Mouse (Mus musculus): ENCODE measurements around the gene Adra2a. TPM values are rescaled to one million over a fixed set of nuclear protein-coding genes. Genes with fewer than 3 reads are reported as not detected.

Gene Adra2a
- not detected in 2 replicates for total RNA-seq (2014; rRNA removed)
- polyA plus RNA-seq (2012; rRNA removed), result 0.07 TPM in 1 of 2 replicates, not detected in the other

GRCm38 (mm10) chr19:54043851-54044250 lies at the start of gene Adra2a:
Gene Adra2a, plus strand, starts transcription at chr19:54044151.
- WGBS, result 82% methylated on average over 5 of the region's 5 CpGs
- no peak for TF ChIP-seq POLR2A (IDR thresholded peaks at IDR 0.05; ENCODE audit: extremely low read depth, insufficient read depth, low read length)
- no peak for TF ChIP-seq CTCF (IDR thresholded peaks at IDR 0.05; ENCODE audit: low read depth, low read length)
- peaks cover 21% of the 10 kb centered on the region; the same call in 1 of the 2 replicates for H3K27me3 ChIP-seq (ENCODE audit: control insufficient read depth, insufficient read depth, low read length)

DNA sequence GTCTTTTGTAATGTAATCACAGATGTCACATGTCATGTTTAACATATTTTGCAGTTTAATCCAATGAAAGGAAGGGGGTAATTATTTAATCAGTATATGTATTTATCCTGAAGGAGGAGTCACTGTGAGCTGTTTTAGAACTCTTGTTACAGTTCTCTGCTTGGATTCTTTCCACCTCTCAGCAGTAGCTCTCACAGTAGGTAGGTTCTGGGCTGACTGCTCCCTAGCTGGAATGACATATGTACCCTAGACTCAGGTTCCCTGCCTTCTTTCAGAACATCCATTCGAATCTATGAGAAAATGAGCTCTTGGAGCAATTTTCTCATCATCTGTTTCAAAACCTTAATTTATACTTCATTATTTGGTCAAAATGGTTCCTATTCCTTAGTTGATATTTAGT lies 49.7 kb upstream of the Adra2a start:
- peaks cover 2% of the 10 kb centered on the region; the same call in 1 of the 2 replicates for H3K36me3 ChIP-seq (ENCODE audit: control insufficient read depth, insufficient read depth, low read length)
- H3K4me1 ChIP-seq (ENCODE audit: control insufficient read depth, insufficient read depth, low read length), result no peaks in the 10 kb centered on the region
- no peak overlapping the region for H3K27ac ChIP-seq (replicated peaks; ENCODE audit: insufficient read depth, low read depth, low read length)
- H3K4me3 ChIP-seq (ENCODE audit: insufficient read depth, low read depth, low read length), result no peak overlapping the region
- no peak for TF ChIP-seq POLR2A (IDR thresholded peaks at IDR 0.05; ENCODE audit: extremely low read depth, insufficient read depth, low read length)
- no peak for TF ChIP-seq CTCF (IDR thresholded peaks at IDR 0.05; ENCODE audit: low read depth, low read length)
- no peaks in the 10 kb centered on the region for H3K27me3 ChIP-seq (ENCODE audit: control insufficient read depth, insufficient read depth, low read length)
- peaks cover 2% of the 10 kb centered on the region; the same call in 1 of the 2 replicates for H3K79me2 ChIP-seq (ENCODE audit: control insufficient read depth, insufficient read depth, low read length)
- no peak for DNase-seq (ENCODE audit: extremely low read depth, low read depth, low spot score)
- H3K9ac ChIP-seq (ENCODE audit: low read depth, low read length), result no peak overlapping the region
- 93% methylated on average over 1 of the region's 1 CpGs for WGBS

More at GRCm38 (mm10) chr19:54043851-54044250, at the start of gene Adra2a:
- DNase-seq (ENCODE audit: extremely low read depth, low read depth, low spot score), result no peak
- Histone ChIP-seq H3K4me3 (ENCODE audit: insufficient read depth, low read depth, low read length) (peak within 1 kb of the TSS; percentile 48; the same call in 1 of the 2 replicates), H3K9ac (ENCODE audit: low read depth, low read length) (0 out of 2 replicates have a peak within 1 kb of the TSS, but pooled peaks have one; percentile 13), H3K4me1 (ENCODE audit: control insufficient read depth, insufficient read depth, low read length) (peaks cover 9% of the 10 kb centered on the region), H3K36me3 (ENCODE audit: control insufficient read depth, insufficient read depth, low read length) (no peaks in the 10 kb centered on the region), H3K27ac (replicated peaks; ENCODE audit: insufficient read depth, low read depth, low read length) (no peak within 1 kb of the TSS), H3K79me2 (ENCODE audit: control insufficient read depth, insufficient read depth, low read length) (no peaks in the 10 kb centered on the region)

DNA sequence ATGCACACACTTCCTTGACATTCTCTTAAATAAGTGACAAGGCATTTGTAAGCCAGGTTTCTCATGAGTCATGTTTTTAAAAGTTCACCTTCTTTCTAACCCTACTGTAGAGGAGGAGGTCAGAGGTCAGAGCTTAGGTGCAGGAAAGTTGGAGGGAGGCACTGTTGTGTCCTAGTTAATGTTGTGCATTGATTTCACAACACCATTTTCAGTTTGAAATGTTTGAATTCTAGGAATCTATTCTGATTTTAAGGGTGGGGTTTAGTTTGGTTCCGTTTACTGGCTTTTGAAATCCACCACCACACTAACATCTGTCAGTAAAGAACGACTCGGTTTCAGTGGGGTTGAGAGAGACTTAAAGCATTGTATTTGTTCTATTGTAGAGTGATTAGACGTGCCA lies 33.0 kb upstream of the Adra2a start:
- peaks cover 16% of the 10 kb centered on the region for H3K79me2 ChIP-seq (ENCODE audit: control insufficient read depth, insufficient read depth, low read length)
- no peaks in the 10 kb centered on the region for H3K36me3 ChIP-seq (ENCODE audit: control insufficient read depth, insufficient read depth, low read length)
- H3K9ac ChIP-seq (ENCODE audit: low read depth, low read length), result peak overlapping the region; percentile 31; the same call in 1 of the 2 replicates
- H3K27me3 ChIP-seq (ENCODE audit: control insufficient read depth, insufficient read depth, low read length), result no peaks in the 10 kb centered on the region
- TF ChIP-seq CTCF (IDR thresholded peaks at IDR 0.05; ENCODE audit: low read depth, low read length) (no peak), POLR2A (IDR thresholded peaks at IDR 0.05; ENCODE audit: extremely low read depth, insufficient read depth, low read length) (no peak)
- DNase-seq (ENCODE audit: extremely low read depth, low read depth, low spot score), result peak; percentile 90
- peak overlapping the region; percentile 72 for H3K27ac ChIP-seq (replicated peaks; ENCODE audit: insufficient read depth, low read depth, low read length)
- H3K4me1 ChIP-seq (ENCODE audit: control insufficient read depth, insufficient read depth, low read length), result peaks cover 10% of the 10 kb centered on the region
- WGBS, result 16% methylated on average over 4 of the region's 4 CpGs
- H3K4me3 ChIP-seq (ENCODE audit: insufficient read depth, low read depth, low read length), result peak overlapping the region; percentile 38; the same call in 1 of the 2 replicates

DNA sequence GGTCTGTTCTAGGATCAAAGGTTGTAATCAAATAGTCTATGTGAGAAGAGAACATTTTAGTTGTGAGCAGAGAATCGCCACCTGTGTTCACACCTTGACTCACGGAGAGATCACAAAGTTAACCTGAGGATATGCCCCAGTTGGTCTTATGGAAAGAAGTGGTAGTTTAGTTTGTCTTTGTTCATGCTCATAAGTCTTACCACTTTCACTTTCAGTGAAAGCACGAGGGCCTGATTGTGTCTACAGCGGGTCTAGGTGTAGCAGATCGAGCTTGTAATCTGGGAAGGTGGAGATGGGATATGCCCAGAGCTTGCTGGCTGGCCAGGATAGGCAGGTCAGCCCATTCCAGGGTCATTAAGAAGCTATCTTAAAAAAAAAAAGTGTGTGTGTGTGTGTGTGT lies 29.0 kb upstream of the Adra2a start:
- Histone ChIP-seq H3K4me3 (ENCODE audit: insufficient read depth, low read depth, low read length) (no peak overlapping the region), H3K27me3 (ENCODE audit: control insufficient read depth, insufficient read depth, low read length) (no peaks in the 10 kb centered on the region), H3K27ac (replicated peaks; ENCODE audit: insufficient read depth, low read depth, low read length) (no peak overlapping the region), H3K9ac (ENCODE audit: low read depth, low read length) (no peak overlapping the region), H3K36me3 (ENCODE audit: control insufficient read depth, insufficient read depth, low read length) (peaks cover 3% of the 10 kb centered on the region; the same call in 1 of the 2 replicates), H3K79me2 (ENCODE audit: control insufficient read depth, insufficient read depth, low read length) (peaks cover 16% of the 10 kb centered on the region), H3K4me1 (ENCODE audit: control insufficient read depth, insufficient read depth, low read length) (peaks cover 8% of the 10 kb centered on the region)
- no peak for DNase-seq (ENCODE audit: extremely low read depth, low read depth, low spot score)
- TF ChIP-seq POLR2A (IDR thresholded peaks at IDR 0.05; ENCODE audit: extremely low read depth, insufficient read depth, low read length), result no peak
- TF ChIP-seq CTCF (IDR thresholded peaks at IDR 0.05; ENCODE audit: low read depth, low read length), result no peak
- WGBS, result 95% methylated on average over 5 of the region's 5 CpGs

- Histone ChIP-seq H3K27me3 (ENCODE audit: control insufficient read depth, insufficient read depth, low read length) (no peaks in the 10 kb centered on the region), H3K4me3 (ENCODE audit: insufficient read depth, low read depth, low read length) (no peak overlapping the region), H3K9ac (ENCODE audit: low read depth, low read length) (no peak overlapping the region), H3K79me2 (ENCODE audit: control insufficient read depth, insufficient read depth, low read length) (peaks cover 16% of the 10 kb centered on the region), H3K36me3 (ENCODE audit: control insufficient read depth, insufficient read depth, low read length) (peaks cover 3% of the 10 kb centered on the region; the same call in 1 of the 2 replicates), H3K4me1 (ENCODE audit: control insufficient read depth, insufficient read depth, low read length) (peaks cover 8% of the 10 kb centered on the region), H3K27ac (replicated peaks; ENCODE audit: insufficient read depth, low read depth, low read length) (no peak overlapping the region)
- DNase-seq (ENCODE audit: extremely low read depth, low read depth, low spot score), result no peak
- 98% methylated on average over 5 of the region's 5 CpGs for WGBS
- TF ChIP-seq POLR2A (IDR thresholded peaks at IDR 0.05; ENCODE audit: extremely low read depth, insufficient read depth, low read length) (no peak), CTCF (IDR thresholded peaks at IDR 0.05; ENCODE audit: low read depth, low read length) (no peak)
Observed at GRCm38 (mm10) chr19:54015503-54015902, 28.4 kb upstream of the Adra2a start.

GRCm38 (mm10) chr19:54035100-54035499 lies 8.9 kb upstream of the Adra2a start:
- H3K27me3 ChIP-seq (ENCODE audit: control insufficient read depth, insufficient read depth, low read length), result no peaks in the 10 kb centered on the region
- no peak overlapping the region for H3K4me3 ChIP-seq (ENCODE audit: insufficient read depth, low read depth, low read length)
- H3K79me2 ChIP-seq (ENCODE audit: control insufficient read depth, insufficient read depth, low read length), result no peaks in the 10 kb centered on the region
- no peak for TF ChIP-seq POLR2A (IDR thresholded peaks at IDR 0.05; ENCODE audit: extremely low read depth, insufficient read depth, low read length)
- TF ChIP-seq CTCF (IDR thresholded peaks at IDR 0.05; ENCODE audit: low read depth, low read length), result no peak
- no peaks in the 10 kb centered on the region for H3K4me1 ChIP-seq (ENCODE audit: control insufficient read depth, insufficient read depth, low read length)
- no peak overlapping the region for H3K27ac ChIP-seq (replicated peaks; ENCODE audit: insufficient read depth, low read depth, low read length)
- WGBS, result 96% methylated on average over 6 of the region's 6 CpGs
- no peak for DNase-seq (ENCODE audit: extremely low read depth, low read depth, low spot score)
- no peak overlapping the region for H3K9ac ChIP-seq (ENCODE audit: low read depth, low read length)
- H3K36me3 ChIP-seq (ENCODE audit: control insufficient read depth, insufficient read depth, low read length), result peaks cover 18% of the 10 kb centered on the region

All from liver, adult 2 months (tissue).